Mouse (Mus musculus) retina, postnatal 1 day (tissue): ENCODE measurements at regions not wholly inside any gene's neighbourhood (a gene's known extent, or its start where the extent isn't known, plus 50 kb on each side); places are given as distances from the start of the nearest gene placed in this dataset.

ENCODE experiments used
- DNase-seq: peaks from one replicate; pipeline ENCODE4 v3.0.0-alpha.2; 2012

DNA sequence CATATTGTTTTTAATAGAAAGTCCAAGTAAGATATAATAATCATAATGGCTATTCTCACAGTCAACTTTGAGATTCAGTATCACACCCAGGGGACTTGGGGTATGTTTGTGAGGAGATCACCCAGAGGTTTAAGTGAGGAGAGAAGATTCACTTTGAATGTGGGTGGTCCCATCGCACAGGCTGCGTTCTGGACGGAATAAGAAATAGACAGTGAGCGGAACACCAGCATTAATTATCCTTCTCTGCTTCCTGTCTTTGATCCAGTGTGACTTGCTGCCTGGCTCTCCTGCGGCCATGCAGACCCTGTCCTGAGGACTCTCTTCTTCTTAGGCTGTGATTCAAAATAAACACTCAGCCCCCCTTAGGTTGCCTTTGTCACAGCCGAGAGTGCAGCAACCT, 60.6 kb upstream of the Kras start:
- DNase-seq, result no peak

DNA sequence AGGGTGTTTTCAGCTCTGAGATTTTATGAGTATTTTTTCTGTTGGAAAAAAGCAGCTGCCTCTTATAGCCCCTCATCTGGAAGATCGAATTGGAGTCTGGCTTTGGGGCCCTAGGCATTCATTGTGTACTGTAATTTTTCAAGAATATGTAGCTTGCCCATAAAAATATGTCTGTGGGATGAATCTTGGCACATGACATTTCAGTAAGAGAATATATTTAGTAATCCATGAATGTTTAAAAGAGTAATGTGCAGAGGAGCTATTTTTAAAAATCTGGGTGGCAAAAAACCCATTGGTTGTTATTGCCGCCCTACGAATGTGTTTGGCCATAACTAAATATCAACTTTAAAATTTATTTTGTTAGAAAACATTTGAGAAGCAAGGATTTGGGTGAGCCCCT, 59.0 kb upstream of the Kras start:
- no peak for DNase-seq

DNA sequence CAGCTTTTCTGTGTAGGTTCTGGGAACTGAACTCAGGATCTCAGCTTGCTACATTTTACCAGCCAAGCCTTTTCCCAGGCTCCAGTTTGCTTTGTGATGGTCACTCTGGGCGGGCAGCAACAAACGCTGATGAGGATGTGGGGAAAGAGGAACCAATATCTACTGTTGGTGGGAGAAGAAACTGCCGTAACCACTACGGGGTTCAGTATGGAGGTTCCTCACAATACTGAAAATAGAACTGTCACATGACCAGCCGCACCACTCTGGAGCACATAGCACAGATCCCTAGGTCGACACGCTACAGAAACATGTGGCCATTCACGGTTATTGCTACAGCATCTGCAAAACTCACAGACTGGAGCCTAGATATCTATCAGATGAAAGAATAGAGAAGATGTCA, 57.2 kb upstream of the Kras start:
- no peak for DNase-seq

DNA sequence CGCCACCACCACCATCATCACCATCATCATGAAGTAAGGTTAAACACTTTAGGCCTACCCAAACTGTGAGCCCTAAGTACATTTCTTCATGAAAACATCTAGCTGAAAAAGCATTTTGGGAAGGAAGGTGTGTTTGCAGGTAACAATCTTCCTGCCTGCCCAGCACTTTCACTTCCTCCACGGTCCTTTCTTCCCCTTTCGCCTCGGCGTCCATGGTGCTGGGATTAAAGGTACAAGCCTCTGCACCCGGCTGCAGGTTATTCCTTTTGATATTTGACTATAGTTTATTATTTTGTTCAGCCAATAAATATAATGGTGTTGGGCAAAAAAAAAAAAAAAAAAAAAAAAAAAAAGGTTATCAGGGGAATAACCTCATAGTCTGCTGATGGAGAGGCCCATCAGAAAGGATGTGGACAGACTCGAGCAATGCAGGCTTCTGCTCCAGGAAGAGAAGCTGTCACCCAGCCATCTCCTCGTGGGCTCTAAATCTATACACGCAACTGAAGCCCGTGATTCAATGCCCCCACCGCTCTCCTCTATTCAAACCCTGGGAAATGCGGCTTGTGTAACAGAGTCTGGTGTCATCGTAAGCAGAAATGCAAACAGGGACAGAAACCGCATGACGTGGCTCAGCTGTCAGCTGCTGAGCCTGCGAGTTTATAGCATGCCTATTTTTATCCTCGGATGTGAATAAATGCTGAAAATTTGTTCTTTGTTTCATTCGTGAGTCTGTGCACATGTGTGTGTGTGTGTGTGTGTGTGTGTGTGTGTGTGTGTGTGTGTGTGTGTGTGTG, 56.5 kb upstream of the Kras start:
- no peak for DNase-seq

DNA sequence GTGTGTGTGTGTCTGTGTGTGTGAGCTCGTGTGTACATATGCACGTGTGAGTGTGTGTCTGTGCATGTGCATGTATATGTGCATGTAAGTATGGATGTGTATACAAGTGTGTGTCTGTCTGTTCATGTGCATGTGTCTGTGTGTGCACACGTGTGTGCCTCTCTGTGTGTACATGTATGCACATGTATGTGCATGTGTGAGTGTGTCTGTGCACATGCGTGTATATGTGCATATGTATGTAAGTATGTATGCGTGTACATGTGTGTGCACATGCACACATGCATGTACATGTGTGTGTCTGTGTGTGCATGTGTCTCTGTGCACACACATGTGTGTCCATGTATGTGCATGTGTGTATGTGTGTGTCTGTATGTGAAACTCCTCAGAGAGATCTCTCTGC, 55.6 kb upstream of the Kras start:
- DNase-seq, result no peak

DNA sequence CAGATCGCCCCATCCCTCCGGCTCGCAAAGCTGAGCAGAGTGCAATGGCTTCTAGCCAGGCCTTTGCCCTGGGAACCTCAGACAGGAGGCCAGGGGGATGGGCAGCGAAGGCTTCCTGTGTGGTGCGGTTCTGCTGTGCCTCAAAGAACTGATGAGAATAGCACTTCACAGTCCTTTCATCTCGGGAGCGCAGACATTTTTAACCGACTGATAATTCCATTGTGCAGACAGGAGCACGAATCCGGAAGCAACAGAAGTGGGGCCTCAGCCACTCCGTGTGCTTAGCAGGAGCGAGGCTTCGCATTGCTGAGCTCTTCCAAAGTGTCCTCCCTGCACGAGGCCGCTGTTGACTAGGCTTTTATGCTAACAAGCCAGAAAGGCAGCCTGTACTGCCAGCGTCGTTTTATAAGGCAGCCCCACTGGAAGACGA, 53.6 kb upstream of the Kras start:
- peak; percentile 65 for DNase-seq

DNA sequence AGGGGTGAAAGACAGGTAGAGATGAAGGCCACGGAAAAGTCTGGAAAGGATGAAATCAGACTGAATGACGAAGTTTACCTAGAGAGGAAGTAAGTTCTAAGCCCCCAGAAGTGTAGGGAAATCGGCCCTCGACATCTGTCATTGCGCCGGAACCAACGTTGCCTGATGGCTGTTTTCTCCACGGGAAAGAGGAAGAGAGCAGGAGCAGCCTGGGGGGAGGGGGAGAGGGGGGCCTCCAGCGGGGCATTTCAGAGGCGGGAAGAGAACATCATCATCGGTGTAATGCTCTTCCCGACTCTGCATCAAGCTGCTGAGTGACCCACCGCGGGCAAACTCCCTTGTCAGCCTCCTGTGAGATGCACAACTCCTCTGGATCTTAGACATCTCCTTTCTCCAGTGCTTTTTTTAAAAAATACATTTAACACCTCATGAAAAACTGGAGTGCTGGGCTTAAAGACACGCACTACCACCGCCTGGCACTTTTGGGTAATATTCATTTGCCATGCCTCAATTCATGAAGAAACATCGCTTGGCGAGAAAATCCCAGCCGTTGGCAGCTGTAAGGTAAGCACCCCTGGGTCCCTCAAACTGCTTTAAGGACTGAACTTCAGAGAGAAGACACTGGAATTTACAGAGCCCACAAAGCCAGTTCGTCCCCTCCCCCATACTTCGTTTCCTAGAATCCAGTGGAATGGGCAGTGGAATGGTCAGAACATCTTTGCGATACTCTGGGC, 53.0 kb upstream of the Kras start:
- peak; percentile 18 for DNase-seq

DNA sequence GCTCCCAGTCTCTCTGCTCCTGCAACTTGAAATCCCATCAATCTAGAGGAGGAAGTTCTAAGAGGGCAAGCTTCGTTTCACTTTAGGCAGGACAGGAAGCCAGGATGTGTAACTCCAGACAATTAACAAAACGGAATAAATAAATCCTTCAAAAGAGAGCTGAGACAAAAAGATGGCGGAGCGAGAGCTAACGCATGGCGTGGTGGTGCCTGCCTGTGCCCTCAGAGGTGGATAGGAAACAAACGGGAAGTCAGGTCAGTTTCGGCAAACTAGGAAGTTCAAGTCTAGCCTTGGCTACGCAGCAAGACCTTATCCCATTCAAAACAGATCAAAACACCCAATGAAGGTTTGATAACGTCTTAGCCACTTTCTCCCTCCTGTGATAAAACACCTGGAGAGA, 52.1 kb upstream of the Kras start:
- DNase-seq, result no peak

DNA sequence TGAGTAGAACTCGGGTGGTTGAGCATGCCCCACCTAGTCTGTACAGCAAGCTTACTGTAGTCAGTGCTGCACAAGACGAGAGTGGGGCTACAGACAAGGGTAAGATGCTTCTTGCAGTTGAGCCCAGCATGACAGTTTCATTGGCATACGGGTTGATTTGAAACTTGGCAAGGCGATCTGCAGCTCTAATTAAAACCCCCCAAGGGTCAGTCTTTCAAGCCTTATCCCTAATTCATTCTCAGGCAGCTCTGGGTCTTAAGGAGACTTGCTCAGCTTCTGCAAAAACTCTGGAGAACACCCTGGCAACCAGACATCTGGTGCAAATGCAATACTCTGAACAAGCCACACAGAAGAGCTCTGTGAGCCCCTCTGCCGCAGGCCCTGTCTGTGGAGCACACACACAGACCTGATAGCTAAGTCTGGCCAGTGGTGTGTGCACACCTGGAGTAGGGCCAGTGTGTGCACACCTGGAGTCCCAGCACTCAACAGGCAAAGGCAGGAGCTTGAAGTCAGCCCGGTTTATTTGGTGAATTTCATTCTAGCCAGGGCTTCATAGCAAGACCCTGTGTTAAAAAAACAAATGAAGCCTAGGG, 50.3 kb upstream of the Kras start:
- no peak for DNase-seq
